Mouse (Mus musculus): ENCODE results near the gene Phf14. TPM values are rescaled to one million over a fixed set of nuclear protein-coding genes. Genes with fewer than 3 reads are reported as not detected.

The Phf14 gene
- total and polyA plus RNA-seq, 2 experiments from 2014 or later: 81.5 to 86.2 TPM

- H3K27me3 ChIP-seq (ENCODE audit: insufficient read depth, low read length): no peaks in the 10 kb centered on the region
- ATAC-seq: no peak
- TF ChIP-seq CTCF (IDR thresholded peaks at IDR 0.05; ENCODE audit: low read depth): no peak
- no peak overlapping the region for H3K4me2 ChIP-seq (ENCODE audit: low read depth, low read length)
- no peaks in the 10 kb centered on the region for H3K9me3 ChIP-seq (ENCODE audit: low read length)
- WGBS: 89% methylated on average over 2 of the region's 2 CpGs
- no peak overlapping the region for H3K9ac ChIP-seq (replicated peaks; ENCODE audit: low read length)
- H3K4me1 ChIP-seq (ENCODE audit: insufficient read depth, low read length): no peaks in the 10 kb centered on the region
- H3K27ac ChIP-seq: no peak overlapping the region
- no peaks in the 10 kb centered on the region for H3K36me3 ChIP-seq (ENCODE audit: insufficient read depth, low read length)
- no peak for DNase-seq (ENCODE audit: low spot score)
- H3K4me3 ChIP-seq (ENCODE audit: low read length): no peak overlapping the region
Observed at GRCm38 (mm10) chr6:12081722-12082121, 174.1 kb downstream of the Phf14 start.

GRCm38 (mm10) chr6:12082125-12082524 lies 174.5 kb downstream of the Phf14 start:
- TF ChIP-seq CTCF (IDR thresholded peaks at IDR 0.05; ENCODE audit: low read depth): no peak
- Histone ChIP-seq H3K36me3 (ENCODE audit: insufficient read depth, low read length) (no peaks in the 10 kb centered on the region), H3K9ac (replicated peaks; ENCODE audit: low read length) (no peak overlapping the region), H3K9me3 (ENCODE audit: low read length) (no peaks in the 10 kb centered on the region), H3K4me1 (ENCODE audit: insufficient read depth, low read length) (no peaks in the 10 kb centered on the region), H3K4me3 (ENCODE audit: low read length) (no peak overlapping the region), H3K4me2 (ENCODE audit: low read depth, low read length) (no peak overlapping the region), H3K27ac (no peak overlapping the region), H3K27me3 (ENCODE audit: insufficient read depth, low read length) (no peaks in the 10 kb centered on the region)
- WGBS: 75% methylated on average over 2 of the region's 2 CpGs
- no peak for ATAC-seq
- DNase-seq (ENCODE audit: low spot score): no peak

- ATAC-seq (no peak), DNase-seq (ENCODE audit: low spot score) (no peak)
- no peak overlapping the region for H3K27ac ChIP-seq
- H3K9me3 ChIP-seq (ENCODE audit: low read length): no peaks in the 10 kb centered on the region
- H3K9ac ChIP-seq (replicated peaks; ENCODE audit: low read length): no peak overlapping the region
- no peaks in the 10 kb centered on the region for H3K4me1 ChIP-seq (ENCODE audit: insufficient read depth, low read length)
- no peak overlapping the region for H3K4me2 ChIP-seq (ENCODE audit: low read depth, low read length)
- WGBS: 79% methylated on average over 6 of the region's 6 CpGs
- H3K36me3 ChIP-seq (ENCODE audit: insufficient read depth, low read length): no peaks in the 10 kb centered on the region
- no peak overlapping the region for H3K4me3 ChIP-seq (ENCODE audit: low read length)
- H3K27me3 ChIP-seq (ENCODE audit: insufficient read depth, low read length): no peaks in the 10 kb centered on the region
- no peak for TF ChIP-seq CTCF (IDR thresholded peaks at IDR 0.05; ENCODE audit: low read depth)
Observed at GRCm38 (mm10) chr6:12082531-12083216, 175.1 kb downstream of the Phf14 start.

DNA sequence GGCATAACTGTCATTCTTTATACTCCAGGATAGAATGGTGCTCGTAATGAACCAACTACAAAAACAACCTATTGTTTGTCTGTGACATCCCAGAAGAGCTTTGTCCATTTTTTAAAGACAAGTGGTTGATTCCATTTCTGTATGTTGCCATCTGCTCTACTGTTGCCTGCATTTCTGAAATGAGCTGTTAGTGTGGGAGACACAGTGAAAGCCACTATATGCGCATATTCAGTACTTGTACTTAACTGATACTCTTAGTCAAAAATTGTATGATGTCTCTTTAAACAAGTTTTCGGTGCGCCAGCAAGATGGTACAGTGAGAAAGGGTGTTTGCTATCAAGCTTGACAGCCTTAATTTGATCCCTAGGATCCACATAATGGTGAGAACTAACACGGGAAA lies 177.1 kb downstream of the Phf14 start:
- no peaks in the 10 kb centered on the region for H3K27me3 ChIP-seq (ENCODE audit: insufficient read depth, low read length)
- ATAC-seq: no peak

GRCm38 (mm10) chr6:12089439-12089992 lies 181.9 kb downstream of the Phf14 start:
- no peak for DNase-seq (ENCODE audit: low spot score)
- 40% methylated on average over 3 of the region's 3 CpGs for WGBS

More for the DNA sequence above, 177.1 kb downstream of the Phf14 start:
- WGBS: 88% methylated on average over 5 of the region's 5 CpGs
- Histone ChIP-seq H3K9me3 (ENCODE audit: low read length) (no peaks in the 10 kb centered on the region), H3K27ac (no peak overlapping the region), H3K4me3 (ENCODE audit: low read length) (no peak overlapping the region), H3K4me1 (ENCODE audit: insufficient read depth, low read length) (no peaks in the 10 kb centered on the region), H3K36me3 (ENCODE audit: insufficient read depth, low read length) (no peaks in the 10 kb centered on the region), H3K9ac (replicated peaks; ENCODE audit: low read length) (no peak overlapping the region), H3K4me2 (ENCODE audit: low read depth, low read length) (no peak overlapping the region)
- no peak for TF ChIP-seq CTCF (IDR thresholded peaks at IDR 0.05; ENCODE audit: low read depth)
- DNase-seq (ENCODE audit: low spot score): no peak

DNA sequence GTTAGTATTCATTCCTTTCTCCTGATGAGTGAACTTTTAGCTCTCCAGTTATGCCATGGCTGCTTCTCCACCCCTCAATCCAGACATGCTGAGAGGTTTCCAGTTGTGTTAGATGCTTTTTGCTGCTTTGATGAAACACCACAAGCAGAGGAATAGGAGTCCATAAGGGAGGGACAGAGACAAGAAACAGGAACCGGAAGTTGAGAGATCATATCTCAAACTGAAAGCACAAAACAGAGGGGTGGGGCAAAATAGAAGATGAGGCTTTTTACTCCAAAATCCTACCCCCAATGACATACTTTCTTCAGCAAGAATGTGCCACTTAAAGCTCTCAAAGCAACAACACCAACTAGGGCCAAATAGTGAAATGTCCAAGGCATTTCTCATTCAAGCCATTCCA lies 188.1 kb downstream of the Phf14 start:
- H3K27me3 ChIP-seq (ENCODE audit: insufficient read depth, low read length): no peaks in the 10 kb centered on the region
- ATAC-seq: no peak
- no peaks in the 10 kb centered on the region for H3K36me3 ChIP-seq (ENCODE audit: insufficient read depth, low read length)
- H3K9me3 ChIP-seq (ENCODE audit: low read length): no peaks in the 10 kb centered on the region
- TF ChIP-seq CTCF (IDR thresholded peaks at IDR 0.05; ENCODE audit: low read depth): no peak
- 97% methylated on average over 1 of the region's 1 CpGs for WGBS
- H3K4me2 ChIP-seq (ENCODE audit: low read depth, low read length): no peak overlapping the region
- H3K27ac ChIP-seq: no peak overlapping the region
- no peak overlapping the region for H3K9ac ChIP-seq (replicated peaks; ENCODE audit: low read length)
- no peaks in the 10 kb centered on the region for H3K4me1 ChIP-seq (ENCODE audit: insufficient read depth, low read length)
- H3K4me3 ChIP-seq (ENCODE audit: low read length): no peak overlapping the region
- DNase-seq (ENCODE audit: low spot score): no peak

More at GRCm38 (mm10) chr6:12089439-12089992, 181.9 kb downstream of the Phf14 start:
- H3K27ac ChIP-seq: no peak overlapping the region
- H3K9me3 ChIP-seq (ENCODE audit: low read length): no peaks in the 10 kb centered on the region
- TF ChIP-seq CTCF (IDR thresholded peaks at IDR 0.05; ENCODE audit: low read depth): no peak
- H3K4me1 ChIP-seq (ENCODE audit: insufficient read depth, low read length): no peaks in the 10 kb centered on the region
- no peaks in the 10 kb centered on the region for H3K27me3 ChIP-seq (ENCODE audit: insufficient read depth, low read length)
- H3K36me3 ChIP-seq (ENCODE audit: insufficient read depth, low read length): no peaks in the 10 kb centered on the region
- H3K9ac ChIP-seq (replicated peaks; ENCODE audit: low read length): no peak overlapping the region
- H3K4me2 ChIP-seq (ENCODE audit: low read depth, low read length): no peak overlapping the region
- no peak for ATAC-seq
- H3K4me3 ChIP-seq (ENCODE audit: low read length): no peak overlapping the region

DNA sequence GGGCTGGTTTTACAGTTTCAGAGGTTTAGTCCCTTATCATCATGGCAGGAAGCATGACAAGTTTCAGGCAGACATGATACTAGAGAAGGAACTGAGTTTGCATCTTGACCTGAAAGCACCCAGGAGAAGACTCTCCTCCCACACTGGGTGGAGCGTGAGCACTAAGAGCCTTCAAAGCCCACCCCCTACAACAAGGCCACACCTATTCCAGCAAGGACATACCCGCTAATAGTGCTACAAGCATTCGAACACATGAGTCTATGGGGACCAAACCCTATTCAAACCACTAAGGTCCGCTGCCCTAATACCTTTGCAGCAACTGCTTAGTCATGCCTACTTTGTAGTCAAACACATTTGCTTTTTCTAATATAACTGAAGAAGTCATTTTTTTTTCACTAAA lies 189.5 kb downstream of the Phf14 start:
- Histone ChIP-seq H3K4me2 (ENCODE audit: low read depth, low read length) (0 out of 2 replicates have a peak overlapping the region, but pooled peaks have one; percentile 8), H3K9me3 (ENCODE audit: low read length) (no peaks in the 10 kb centered on the region), H3K27ac (no peak overlapping the region), H3K27me3 (ENCODE audit: insufficient read depth, low read length) (no peaks in the 10 kb centered on the region), H3K36me3 (ENCODE audit: insufficient read depth, low read length) (no peaks in the 10 kb centered on the region), H3K4me1 (ENCODE audit: insufficient read depth, low read length) (no peaks in the 10 kb centered on the region), H3K9ac (replicated peaks; ENCODE audit: low read length) (no peak overlapping the region), H3K4me3 (ENCODE audit: low read length) (no peak overlapping the region)
- no peak for DNase-seq (ENCODE audit: low spot score)
- ATAC-seq: 0 out of 2 replicates have a peak, but pooled peaks have one; percentile 49
- WGBS: 52% methylated on average over 4 of the region's 4 CpGs
- no peak for TF ChIP-seq CTCF (IDR thresholded peaks at IDR 0.05; ENCODE audit: low read depth)

Measured in hindbrain, postnatal 0 days (tissue).